Mouse (Mus musculus) urinary bladder, postnatal 4 days (tissue): Measurements from ENCODE around the gene Rab39b.

Source experiments
- DNase-seq, 2 experiments: peaks; one replicate each; pipeline ENCODE4 v3.0.0; 2021 to 2022; ENCODE audit warnings: low spot score in 2 of 2

Rab39b gene

GRCm38 (mm10) chrX:75577582-75578324, at the start of gene Rab39b:
Gene Rab39b, minus strand, starts transcription at chrX:75578231.
- DNase-seq = no peak

- no peak for DNase-seq
Measured at GRCm38 (mm10) chrX:75578539-75578938, 508 bp upstream of the Rab39b start.
